Mouse (Mus musculus): Measurements from ENCODE around the gene Sephs1.

Gene Sephs1

GRCm38 (mm10) chr2:4881350-4882248 lies at the start of gene Sephs1:
Sephs1 (plus strand) TSS chr2:4881564.
- DNase-seq, result peak; percentile 89 to 94

GRCm38 (mm10) chr2:4832166-4832565 lies 49.2 kb upstream of the Sephs1 start:
- DNase-seq, result no peak

GRCm38 (mm10) chr2:4849449-4849848 lies 31.9 kb upstream of the Sephs1 start:
- no peak for DNase-seq

- DNase-seq, result peak in 1 of 2 experiments; percentile 28
Measured at GRCm38 (mm10) chr2:4857186-4857585, 24.2 kb upstream of the Sephs1 start.

GRCm38 (mm10) chr2:4858161-4858560 lies 23.2 kb upstream of the Sephs1 start:
- DNase-seq, result peak in 1 of 2 experiments; percentile 30

GRCm38 (mm10) chr2:4864008-4864816 lies 17.2 kb upstream of the Sephs1 start:
- DNase-seq, result peak; percentile 87 to 91

- no peak for DNase-seq
Measured at GRCm38 (mm10) chr2:4864817-4865296, 16.5 kb upstream of the Sephs1 start.

GRCm38 (mm10) chr2:4868028-4868725 lies 13.2 kb upstream of the Sephs1 start:
- DNase-seq, result no peak

GRCm38 (mm10) chr2:4872740-4873139 lies 8.6 kb upstream of the Sephs1 start:
- DNase-seq, result no peak

- no peak for DNase-seq
Measured at GRCm38 (mm10) chr2:4873331-4873730, 8.0 kb upstream of the Sephs1 start.

GRCm38 (mm10) chr2:4875090-4875489 lies 6.3 kb upstream of the Sephs1 start:
- DNase-seq, result no peak

GRCm38 (mm10) chr2:4876131-4876530 lies 5.2 kb upstream of the Sephs1 start:
- DNase-seq, result no peak

GRCm38 (mm10) chr2:4880737-4881349 lies 521 bp upstream of the Sephs1 start:
- peak in 1 of 2 experiments; percentile 64 for DNase-seq

GRCm38 (mm10) chr2:4882249-4882791 lies 956 bp downstream of the Sephs1 start:
- DNase-seq, result peak; percentile 79 to 86

- DNase-seq, result peak in 1 of 2 experiments; percentile 6
Measured at GRCm38 (mm10) chr2:4883009-4883704, 1.8 kb downstream of the Sephs1 start.

- DNase-seq, result peak in 1 of 2 experiments; percentile 6
Measured at GRCm38 (mm10) chr2:4886896-4887295, 5.5 kb downstream of the Sephs1 start.

- DNase-seq, result no peak
Measured at GRCm38 (mm10) chr2:4895598-4895997, 14.2 kb downstream of the Sephs1 start.

GRCm38 (mm10) chr2:4896970-4897369 lies 15.6 kb downstream of the Sephs1 start:
- no peak for DNase-seq

GRCm38 (mm10) chr2:4900624-4901023 lies 19.3 kb downstream of the Sephs1 start:
- no peak for DNase-seq

- no peak for DNase-seq
Measured at GRCm38 (mm10) chr2:4902346-4902745, 21.0 kb downstream of the Sephs1 start.

- DNase-seq, result no peak
Measured at GRCm38 (mm10) chr2:4907120-4907519, 25.8 kb downstream of the Sephs1 start.

Measured in kidney, postnatal 4 days (tissue).